Mouse (Mus musculus): ENCODE measurements around the gene Fam129b. TPM values are rescaled to one million over a fixed set of nuclear protein-coding genes. Genes with fewer than 3 reads are reported as not detected.
A peak's percentile ranks its signal among the peaks of the same experiment; 100 is the strongest.

Fam129b gene
- polyA plus RNA-seq, 1 experiment = 47.0 TPM

DNA sequence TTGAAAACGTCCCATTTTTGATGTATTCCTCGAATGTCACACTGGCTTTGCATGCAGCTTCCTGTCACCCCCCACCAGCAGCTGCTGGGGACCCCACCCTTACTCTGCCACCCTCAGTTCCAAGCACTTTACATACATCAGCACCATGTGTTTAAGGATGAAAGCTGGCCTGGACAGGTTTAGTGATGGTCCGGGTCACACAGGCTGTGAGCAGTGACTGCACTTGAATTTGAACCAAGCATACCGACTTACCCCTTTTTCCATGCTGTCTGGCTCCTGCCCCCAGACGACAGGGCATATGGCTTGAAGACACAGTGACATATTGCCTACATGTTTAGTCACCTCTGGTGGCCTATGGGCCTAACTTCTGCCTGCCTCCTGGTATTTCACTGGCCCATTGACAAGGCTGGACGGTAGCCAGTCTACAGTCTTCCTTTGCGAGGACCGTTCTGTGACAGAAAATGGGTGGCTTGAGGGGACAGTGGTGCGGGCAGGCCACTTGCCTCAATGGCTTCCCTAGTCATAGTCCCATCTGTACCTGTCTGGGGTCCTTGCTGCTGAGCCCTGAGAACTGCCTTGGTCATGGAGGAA is 92.2 kb downstream of the Fam129b start:
- no peak for DNase-seq (ENCODE audit: low read depth)
- no peak for TF ChIP-seq POLR2A (IDR thresholded peaks at IDR 0.05; ENCODE audit: borderline replicate concordance, extremely low read depth, insufficient read depth, insufficient read length, poor library complexity, severe bottlenecking)
- no peak for TF ChIP-seq CTCF (IDR thresholded peaks at IDR 0.05; ENCODE audit: borderline replicate concordance, extremely low read depth, insufficient read depth, insufficient read length)

DNA sequence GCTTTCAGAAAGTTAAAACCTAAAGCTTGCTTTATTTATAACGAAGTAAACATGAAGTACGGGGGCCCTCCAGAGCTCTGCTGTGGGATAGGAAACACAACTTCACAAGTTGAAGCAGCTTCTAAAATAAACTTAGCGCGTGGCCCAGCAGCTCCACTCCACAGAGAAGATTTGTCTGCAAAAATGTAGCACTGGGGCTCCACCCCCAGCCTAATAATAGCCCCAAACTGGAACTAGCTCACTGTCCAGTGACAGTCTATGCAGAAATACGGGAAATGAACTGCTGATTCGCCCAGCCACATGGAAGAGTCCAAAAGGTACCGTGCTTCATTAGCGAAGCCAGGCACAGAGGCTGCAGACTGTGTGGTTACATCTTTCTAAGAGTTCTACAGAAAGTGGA is 93.4 kb downstream of the Fam129b start:
- no peak for TF ChIP-seq CTCF (IDR thresholded peaks at IDR 0.05; ENCODE audit: borderline replicate concordance, extremely low read depth, insufficient read depth, insufficient read length)
- TF ChIP-seq POLR2A (IDR thresholded peaks at IDR 0.05; ENCODE audit: borderline replicate concordance, extremely low read depth, insufficient read depth, insufficient read length, poor library complexity, severe bottlenecking) = no peak
- DNase-seq (ENCODE audit: low read depth) = no peak

DNA sequence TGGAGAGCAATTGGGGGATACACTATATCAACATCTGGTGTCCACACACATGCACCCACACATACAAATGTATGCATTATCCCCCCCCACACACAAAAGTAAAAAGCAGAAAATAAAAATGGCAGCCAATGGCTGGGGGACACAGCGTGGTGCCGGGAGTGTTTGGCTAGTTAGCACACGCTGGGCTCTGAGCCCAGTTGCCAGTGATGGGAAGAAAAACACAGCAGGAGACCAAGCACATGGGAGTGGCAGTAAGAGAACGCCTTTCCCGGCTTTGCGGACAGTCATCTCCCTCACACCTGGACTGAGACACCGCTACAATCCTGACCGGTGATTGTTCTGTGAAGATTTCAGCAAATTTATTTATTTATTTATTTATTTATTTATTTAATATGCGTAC is 95.3 kb downstream of the Fam129b start:
- DNase-seq (ENCODE audit: low read depth) = peak; percentile 82
- no peak for TF ChIP-seq CTCF (IDR thresholded peaks at IDR 0.05; ENCODE audit: borderline replicate concordance, extremely low read depth, insufficient read depth, insufficient read length)
- no peak for TF ChIP-seq POLR2A (IDR thresholded peaks at IDR 0.05; ENCODE audit: borderline replicate concordance, extremely low read depth, insufficient read depth, insufficient read length, poor library complexity, severe bottlenecking)

GRCm38 (mm10) chr2:32974216-32974615 is 98.3 kb downstream of the Fam129b start:
- DNase-seq (ENCODE audit: low read depth) = no peak
- TF ChIP-seq CTCF (IDR thresholded peaks at IDR 0.05; ENCODE audit: borderline replicate concordance, extremely low read depth, insufficient read depth, insufficient read length) (no peak), POLR2A (IDR thresholded peaks at IDR 0.05; ENCODE audit: borderline replicate concordance, extremely low read depth, insufficient read depth, insufficient read length, poor library complexity, severe bottlenecking) (no peak)

Other genes starting within 250 kb of the Fam129b start
- 27.1 and 38.0 TPM in 2 replicates for gene Eng, start 229.5 kb upstream of the Fam129b start, polyA plus RNA-seq (2012; rRNA removed)
- gene Fpgs, start 172.0 kb upstream of the Fam129b start, polyA plus RNA-seq (2012; rRNA removed) = 33.7 and 45.7 TPM in 2 replicates
- 197 and 278 TPM in 2 replicates for gene Cdk9, start 163.0 kb upstream of the Fam129b start, polyA plus RNA-seq (2012; rRNA removed)
- gene Sh2d3c, start 155.1 kb upstream of the Fam129b start, polyA plus RNA-seq (2012; rRNA removed) = 47.8 and 60.6 TPM in 2 replicates
- 4.4 and 4.8 TPM in 2 replicates for gene 6330409D20Rik, start 135.1 kb upstream of the Fam129b start, polyA plus RNA-seq (2012; rRNA removed)
- gene Tor2a, start 118.9 kb upstream of the Fam129b start, polyA plus RNA-seq (2012; rRNA removed) = 60.6 and 96.6 TPM in 2 replicates
- gene Ttc16, start 100.5 kb upstream of the Fam129b start, polyA plus RNA-seq (2012; rRNA removed) = 1.4 and 1.6 TPM in 2 replicates
- 7.1 and 8.7 TPM in 2 replicates for gene Ptrh1, start 100.3 kb upstream of the Fam129b start, polyA plus RNA-seq (2012; rRNA removed)
- gene Cfap157, start 91.7 kb upstream of the Fam129b start, polyA plus RNA-seq (2012; rRNA removed) = 0.71 and 0.86 TPM in 2 replicates
- gene Stxbp1, start 28.9 kb upstream of the Fam129b start, polyA plus RNA-seq (2012; rRNA removed) = 170 and 238 TPM in 2 replicates
- gene Rpl12, start 85.4 kb downstream of the Fam129b start, polyA plus RNA-seq (2012; rRNA removed) = 554 and 748 TPM in 2 replicates
- gene Lrsam1, start 85.5 kb downstream of the Fam129b start, polyA plus RNA-seq (2012; rRNA removed) = 28.4 and 31.8 TPM in 2 replicates
- 26.9 and 40.6 TPM in 2 replicates for gene Slc2a8, start 106.0 kb downstream of the Fam129b start, polyA plus RNA-seq (2012; rRNA removed)